Mouse (Mus musculus) liver, embryonic 18 days (tissue): Measurements from ENCODE around the gene 4632433K11Rik. TPM values are rescaled to one million over a fixed set of nuclear protein-coding genes. Genes with fewer than 3 reads are reported as not detected.

Source experiments
- polyA plus RNA-seq: library from polyadenylated mRNA; depleted of rRNA; stranded (reverse); fragments of >200 nt; gene quantifications from 2 replicates; pipeline ENCODE4 v1.2.3, GENCODE M21; 2012; rRNA removed

4632433K11Rik gene
- not detected in 2 replicates for polyA plus RNA-seq

DNA sequence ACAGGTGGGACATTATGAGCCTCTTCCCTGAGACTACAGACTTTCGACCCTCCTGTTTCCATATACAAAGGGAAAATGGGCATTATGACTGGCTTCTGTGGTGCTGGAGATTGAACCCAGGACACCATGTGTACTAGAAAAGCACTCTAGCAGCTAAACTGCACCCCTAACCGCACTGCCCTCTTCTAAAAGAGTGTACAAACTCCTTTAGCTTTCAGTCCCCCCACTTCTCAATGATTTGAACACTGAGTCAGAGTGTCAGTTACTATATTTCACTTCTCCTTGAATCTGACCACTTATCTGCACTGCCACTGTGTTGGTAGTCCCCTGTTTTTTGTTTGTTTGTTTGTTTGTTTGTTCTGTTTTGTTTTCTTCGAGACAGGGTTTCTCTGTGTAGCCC, at the start of gene 4632433K11Rik:
4632433K11Rik (plus strand) TSS at position 301 of the 400 bp plus-strand sequence.

GRCm38 (mm10) chr7:4996003-4996895, 37.7 kb upstream of the 4632433K11Rik start, which contains the start of gene Zfp579:
Gene Zfp579, minus strand, starts transcription at chr7:4996158.

DNA sequence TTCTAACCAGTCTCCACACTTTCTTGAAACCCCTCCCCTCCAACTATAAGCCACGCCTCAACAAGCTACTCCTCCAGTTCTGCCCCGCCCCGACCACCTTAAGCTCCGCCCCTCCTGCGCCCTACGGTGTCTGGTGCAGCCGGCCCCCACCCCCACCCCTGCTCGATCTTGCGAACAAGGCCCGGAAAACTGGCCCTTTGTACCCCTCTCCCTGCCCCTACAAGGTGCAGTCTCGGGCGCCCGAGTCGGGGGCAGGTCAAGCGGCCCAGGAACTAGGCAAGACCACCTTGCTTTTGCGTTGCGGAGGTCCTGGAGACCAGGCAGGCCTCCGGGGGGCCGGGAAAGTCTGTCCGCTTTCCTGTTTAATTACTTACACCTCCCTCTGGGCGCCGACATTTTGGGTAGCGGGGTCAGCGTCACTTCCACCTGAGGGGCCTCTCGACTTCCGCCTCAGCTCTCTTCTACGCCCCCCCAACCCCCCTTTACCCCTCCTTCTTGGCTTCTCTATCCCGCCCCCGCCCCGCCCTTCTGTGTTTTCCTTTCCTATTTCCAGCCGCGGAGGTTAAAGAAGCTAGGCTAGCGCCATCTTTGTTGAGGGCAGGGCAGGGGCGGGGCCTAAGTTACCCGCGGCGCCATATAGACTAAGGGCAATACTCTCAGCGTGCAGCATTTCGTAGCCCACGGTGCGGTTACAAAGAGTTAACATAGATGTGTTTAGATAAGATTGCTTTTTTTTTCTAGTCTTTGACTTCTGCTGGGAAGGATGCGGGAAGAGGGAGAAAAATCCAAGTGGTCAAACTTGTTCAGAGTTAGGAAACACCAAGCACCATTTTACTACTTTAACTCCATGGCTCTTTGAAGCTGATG, 19.4 kb upstream of the 4632433K11Rik start, which contains the start of the genes Zfp524 and Fiz1:
Zfp524 (plus strand) TSS at position 165 of the 867 bp plus-strand sequence.
Fiz1 (minus strand) TSS at position 447 of the 867 bp plus-strand sequence.

GRCm38 (mm10) chr7:5015118-5016001, 18.6 kb upstream of the 4632433K11Rik start, which contains the start of gene Gm44973:
Gene Gm44973, plus strand, starts transcription at chr7:5015496.

DNA sequence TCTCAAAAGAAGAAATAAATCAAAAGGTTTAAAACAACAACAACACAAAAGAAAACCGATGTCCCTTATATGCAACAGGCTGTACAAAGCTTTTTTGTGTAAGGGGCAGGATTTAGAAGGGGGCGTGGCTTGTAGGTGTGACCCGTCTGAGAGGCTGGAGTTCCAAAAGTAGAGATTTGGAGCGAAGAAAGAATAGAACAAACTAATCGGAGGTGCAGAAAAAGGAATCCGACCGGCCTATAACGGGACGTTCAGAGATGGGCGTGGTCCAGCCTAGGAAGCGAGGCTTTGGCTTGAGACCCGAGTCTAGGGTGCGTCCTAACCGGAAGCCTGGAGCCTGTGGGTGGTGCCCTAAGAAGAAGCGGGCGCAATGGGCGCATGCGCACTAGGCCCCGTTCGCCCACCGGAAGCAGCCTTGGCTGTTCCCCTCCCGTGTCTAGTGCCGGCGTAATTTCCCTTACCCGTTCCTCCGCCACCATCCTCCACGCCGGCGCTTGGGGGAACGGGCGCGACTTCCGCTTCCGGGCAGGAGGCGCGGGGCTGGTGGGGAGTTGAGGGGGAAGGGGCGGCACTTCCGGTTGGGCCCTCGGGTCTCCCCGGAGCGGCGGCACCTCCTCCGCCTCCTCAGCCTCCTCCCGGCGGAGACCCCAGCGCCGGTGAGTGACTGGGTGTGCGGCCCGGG, 13.8 kb upstream of the 4632433K11Rik start, which contains the start of the genes Zfp865 and Ccdc106:
Zfp865 (plus strand) TSS at position 377 of the 682 bp plus-strand sequence.
Ccdc106 (plus strand) TSS at position 554 of the 682 bp plus-strand sequence.

DNA sequence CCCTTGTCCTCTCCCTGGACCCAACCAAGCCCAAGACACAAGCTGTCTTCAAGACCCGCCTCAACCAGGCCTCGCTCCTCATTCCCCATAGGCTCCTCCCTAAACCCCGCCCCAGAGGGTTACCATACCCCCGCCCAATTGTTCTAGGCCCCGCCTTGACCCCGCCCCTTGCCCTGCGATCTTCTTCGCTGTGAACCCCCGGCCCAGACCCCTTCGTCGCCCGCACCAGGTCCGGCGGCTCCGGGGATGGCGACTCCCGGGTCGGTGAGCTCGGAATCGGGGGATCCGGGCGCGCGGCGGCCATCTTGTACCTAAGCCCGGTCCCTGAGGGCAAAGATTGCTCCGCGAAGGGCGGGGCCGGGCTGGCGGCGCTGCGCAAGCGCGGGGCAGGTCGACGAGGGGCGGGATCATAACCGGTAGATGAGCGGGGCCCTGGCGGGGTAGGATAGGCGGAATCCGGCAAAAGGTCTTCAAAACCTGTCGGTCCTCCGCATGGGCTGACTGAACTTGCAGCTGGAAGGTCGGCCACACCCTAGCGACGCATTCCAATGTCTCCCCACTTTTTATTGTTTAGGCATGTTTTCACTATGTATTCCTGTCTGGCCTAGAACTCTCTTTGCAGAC, 4.3 kb downstream of the 4632433K11Rik start, which contains the start of gene Zfp784:
Zfp784 (minus strand) TSS at position 338 of the 624 bp plus-strand sequence.

DNA sequence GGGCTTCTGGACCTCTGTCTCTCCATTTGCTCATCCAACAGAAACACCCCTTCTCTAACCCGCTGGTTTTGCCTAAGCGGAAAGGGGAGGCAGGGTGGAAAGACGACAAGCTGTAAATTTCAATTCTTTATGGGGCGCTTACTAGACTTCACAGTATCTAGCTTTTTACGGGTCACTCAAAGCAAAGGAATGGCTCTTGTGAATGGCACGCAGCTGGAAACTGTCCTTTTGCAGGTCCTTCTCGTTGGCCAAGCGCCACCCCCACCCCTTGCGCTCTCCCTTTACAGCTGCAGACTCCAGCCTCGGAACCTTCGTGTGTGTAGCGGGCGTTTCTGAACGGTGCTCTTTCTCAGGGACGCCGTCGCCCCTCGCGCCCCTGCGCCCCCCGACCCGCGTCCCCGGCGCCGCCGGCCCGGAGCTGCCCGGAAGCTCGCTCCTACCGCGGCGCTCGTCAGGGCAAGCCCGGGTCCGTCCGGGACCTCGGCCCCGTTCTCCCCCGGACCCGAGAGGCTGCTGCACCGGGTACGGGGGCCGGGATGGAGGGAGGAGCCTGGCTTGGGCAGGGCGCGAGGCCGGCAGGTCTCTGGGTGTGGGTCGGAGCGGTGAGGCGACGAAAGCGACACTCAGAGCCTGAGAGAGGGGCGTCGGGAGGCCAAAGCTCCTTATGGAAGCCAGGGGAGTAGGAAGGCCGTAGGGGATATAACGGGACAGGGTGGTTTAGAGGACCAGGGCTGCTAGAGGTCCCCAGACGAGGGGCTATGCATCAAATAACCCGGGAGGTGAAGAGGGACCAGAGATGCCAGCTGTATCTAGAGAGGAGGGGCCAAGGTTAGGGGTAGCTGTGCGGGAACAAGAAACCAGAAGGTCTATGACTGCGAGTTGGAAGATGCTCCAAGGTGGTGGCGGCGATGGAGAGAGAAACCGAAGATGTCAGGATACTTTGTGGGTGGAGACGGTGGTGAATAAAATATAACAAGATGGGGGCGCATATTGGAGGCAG, 17.6 kb downstream of the 4632433K11Rik start, which contains the start of gene Zfp580:
Zfp580 (plus strand) TSS at position 346 of the 1,000 bp plus-strand sequence.

GRCm38 (mm10) chr7:5061774-5062359, 27.9 kb downstream of the 4632433K11Rik start, which contains the start of gene U2af2:
Gene U2af2, plus strand, starts transcription at chr7:5062143.

GRCm38 (mm10) chr7:5080010-5080751, 46.3 kb downstream of the 4632433K11Rik start, which contains the start of gene Epn1:
Gene Epn1, plus strand, starts transcription at chr7:5080235.

Other genes with a start within 250 kb of the 4632433K11Rik start
- 11.3 and 11.9 TPM in 2 replicates for gene Tmem238, start 244.5 kb upstream of the 4632433K11Rik start, polyA plus RNA-seq
- 244 and 284 TPM in 2 replicates for gene Rpl28, start 241.2 kb upstream of the 4632433K11Rik start, polyA plus RNA-seq
- 252 and 281 TPM in 2 replicates for gene Ube2s, start 221.5 kb upstream of the 4632433K11Rik start, polyA plus RNA-seq
- gene Shisa7, start 189.4 kb upstream of the 4632433K11Rik start, polyA plus RNA-seq, result 0.08 and 0.18 TPM in 2 replicates
- gene Isoc2b, start 163.9 kb upstream of the 4632433K11Rik start, polyA plus RNA-seq, result 5.7 and 6.4 TPM in 2 replicates
- 29.3 and 33.2 TPM in 2 replicates for gene Isoc2a, start 157.0 kb upstream of the 4632433K11Rik start, polyA plus RNA-seq
- 0.03 and 0.05 TPM in 2 replicates for gene Gm36210, start 127.6 kb upstream of the 4632433K11Rik start, polyA plus RNA-seq
- 2.1 and 2.5 TPM in 2 replicates for gene Zfp628, start 118.9 kb upstream of the 4632433K11Rik start, polyA plus RNA-seq
- 0.61 and 0.77 TPM in 2 replicates for gene Nat14, start 112.1 kb upstream of the 4632433K11Rik start, polyA plus RNA-seq
- 0.25 and 0.30 TPM in 2 replicates for gene Ssc5d, start 108.3 kb upstream of the 4632433K11Rik start, polyA plus RNA-seq
- 0.06 TPM in 1 of 2 replicates, not detected in the other for gene Sbk2, start 69.7 kb upstream of the 4632433K11Rik start, polyA plus RNA-seq
- 0.01 TPM in 2 replicates for gene Sbk3, start 63.0 kb upstream of the 4632433K11Rik start, polyA plus RNA-seq
- gene Zfp579, start 38.0 kb upstream of the 4632433K11Rik start, polyA plus RNA-seq, result 8.2 and 11.4 TPM in 2 replicates
- gene Zfp524, start 19.7 kb upstream of the 4632433K11Rik start, polyA plus RNA-seq, result 10.6 and 11.9 TPM in 2 replicates
- gene Fiz1, start 19.4 kb upstream of the 4632433K11Rik start, polyA plus RNA-seq, result 11.8 and 13.2 TPM in 2 replicates
- gene Gm44973, start 18.6 kb upstream of the 4632433K11Rik start, polyA plus RNA-seq, result 0.10 TPM in 1 of 2 replicates, not detected in the other
- 5.6 and 7.4 TPM in 2 replicates for gene Zfp865, start 13.7 kb upstream of the 4632433K11Rik start, polyA plus RNA-seq
- gene Ccdc106, start 13.6 kb upstream of the 4632433K11Rik start, polyA plus RNA-seq, result 0.32 and 0.41 TPM in 2 replicates
- gene Zfp784, start 4.3 kb downstream of the 4632433K11Rik start, polyA plus RNA-seq, result 1.6 and 1.7 TPM in 2 replicates
- 1.6 TPM in 2 replicates for gene Zfp580, start 17.4 kb downstream of the 4632433K11Rik start, polyA plus RNA-seq
- gene U2af2, start 28.0 kb downstream of the 4632433K11Rik start, polyA plus RNA-seq, result 90.0 and 99.7 TPM in 2 replicates
- gene Epn1, start 46.1 kb downstream of the 4632433K11Rik start, polyA plus RNA-seq, result 42.2 and 48.3 TPM in 2 replicates
- not detected in 2 replicates for gene Rfpl4, start 82.8 kb downstream of the 4632433K11Rik start, polyA plus RNA-seq
- gene Rasl2-9, start 91.8 kb downstream of the 4632433K11Rik start, polyA plus RNA-seq, result 0.56 and 0.59 TPM in 2 replicates
- not detected in 2 replicates for gene Vmn1r55, start 115.6 kb downstream of the 4632433K11Rik start, polyA plus RNA-seq
- not detected in 2 replicates for gene Vmn1r56, start 162.6 kb downstream of the 4632433K11Rik start, polyA plus RNA-seq
- not detected in 2 replicates for gene Vmn1r57, start 184.4 kb downstream of the 4632433K11Rik start, polyA plus RNA-seq